Mouse (Mus musculus) C2C12 (cell line): ENCODE results near the gene Tph1.

Experiments used
- CEBPB ChIP-seq: IDR thresholded peaks from one replicate; pipeline ENCODE4 v1.6.1; 2011; ENCODE audit warnings: low read depth, mild to moderate bottlenecking, control low read depth, moderate library complexity
- CTCF ChIP-seq: IDR thresholded peaks from one replicate; pipeline ENCODE4 v1.5.1; 2011; ENCODE audit not compliant: control insufficient read depth, insufficient read depth, insufficient read length
- MAX ChIP-seq: IDR thresholded peaks from one replicate; pipeline ENCODE4 v1.6.1; 2011; ENCODE audit warnings: mild to moderate bottlenecking, control low read depth
- MYOD1 ChIP-seq: IDR thresholded peaks from one replicate; pipeline ENCODE4 v1.6.1; 2011; ENCODE audit warnings: low read depth; ENCODE audit not compliant: control insufficient read depth, insufficient read length
- USF1 ChIP-seq: IDR thresholded peaks from one replicate; pipeline ENCODE4 v1.6.1; 2011; ENCODE audit warnings: low read depth, mild to moderate bottlenecking, control low read depth, moderate library complexity

- TF ChIP-seq CTCF (no peak), MYOD1 (no peak), USF1 (no peak), CEBPB (no peak), MAX (no peak)
These were observed 3.5 kb upstream of the Tph1 start for GRCm38 (mm10) chr7:46675886-46676285.
